Mouse (Mus musculus) MN1 (cell line): ENCODE measurements around the gene Foxd2.

Experiments
- DNase-seq: peaks from one replicate; pipeline ENCODE4 v3.0.0-alpha.2; 2016; ENCODE audit warnings: low spot score

Foxd2 gene

GRCm38 (mm10) chr4:114908829-114909601, at the start of gene Foxd2:
Foxd2 (minus strand) TSS chr4:114908873.
- DNase-seq, result peak; percentile 33

- no peak for DNase-seq
Measured at GRCm38 (mm10) chr4:114958231-114958630, 49.6 kb upstream of the Foxd2 start.

- DNase-seq, result no peak
Measured at GRCm38 (mm10) chr4:114957403-114957802, 48.7 kb upstream of the Foxd2 start.

- DNase-seq, result no peak
Measured at GRCm38 (mm10) chr4:114953172-114953571, 44.5 kb upstream of the Foxd2 start.

- DNase-seq, result no peak
Measured at GRCm38 (mm10) chr4:114947852-114948481, 39.3 kb upstream of the Foxd2 start.

GRCm38 (mm10) chr4:114947395-114947794, 38.7 kb upstream of the Foxd2 start:
- peak; percentile 38 for DNase-seq

- no peak for DNase-seq
Measured at GRCm38 (mm10) chr4:114946416-114946815, 37.7 kb upstream of the Foxd2 start.

- no peak for DNase-seq
Measured at GRCm38 (mm10) chr4:114945021-114945420, 36.3 kb upstream of the Foxd2 start.

GRCm38 (mm10) chr4:114942583-114942982, 33.9 kb upstream of the Foxd2 start:
- DNase-seq, result no peak

GRCm38 (mm10) chr4:114942112-114942511, 33.4 kb upstream of the Foxd2 start:
- DNase-seq, result no peak

- no peak for DNase-seq
Measured at GRCm38 (mm10) chr4:114941311-114941710, 32.6 kb upstream of the Foxd2 start.

GRCm38 (mm10) chr4:114938248-114938647, 29.6 kb upstream of the Foxd2 start:
- no peak for DNase-seq

- DNase-seq, result no peak
Measured at GRCm38 (mm10) chr4:114937459-114938047, 28.9 kb upstream of the Foxd2 start.

GRCm38 (mm10) chr4:114934188-114934587, 25.5 kb upstream of the Foxd2 start:
- no peak for DNase-seq

GRCm38 (mm10) chr4:114932747-114933146, 24.1 kb upstream of the Foxd2 start:
- DNase-seq, result no peak

- no peak for DNase-seq
Measured at GRCm38 (mm10) chr4:114929155-114929554, 20.5 kb upstream of the Foxd2 start.

GRCm38 (mm10) chr4:114925917-114926312, 17.2 kb upstream of the Foxd2 start, which contains the start of gene Foxe3:
Foxe3 (minus strand) TSS chr4:114926013.
- no peak for DNase-seq

- DNase-seq, result no peak
Measured at GRCm38 (mm10) chr4:114924971-114925916, 16.6 kb upstream of the Foxd2 start.

GRCm38 (mm10) chr4:114917091-114917490, 8.4 kb upstream of the Foxd2 start:
- DNase-seq, result no peak

GRCm38 (mm10) chr4:114916056-114916455, 7.4 kb upstream of the Foxd2 start:
- DNase-seq, result no peak

GRCm38 (mm10) chr4:114913594-114913962, 4.9 kb upstream of the Foxd2 start:
- no peak for DNase-seq
